Mouse (Mus musculus) heart, embryonic 11.5 days (tissue): ENCODE results near the gene Fntb. TPM values are rescaled to one million over a fixed set of nuclear protein-coding genes. Genes with fewer than 3 reads are reported as not detected.

Experiments
- ATAC-seq: fragments of 200-750 bp; cut with Nextera tagmentation; replicated peaks from 2 replicates; pipeline ENCODE4 v1.8.0; 2017; ENCODE audit warnings: moderate library complexity; ENCODE audit not compliant: insufficient number of reproducible peaks, low FRiP score, low TSS enrichment
- H3K27ac ChIP-seq: fragments of 300-500 bp; sonication (generic); 2 replicates; pipeline ENCODE4 v1.5.1; 2014; ENCODE audit warnings: mild to moderate bottlenecking, low read depth, low read length
- H3K27me3 ChIP-seq: fragments of 300-500 bp; sonication (generic); 2 replicates; pipeline ENCODE4 v1.6.1; 2014; ENCODE audit warnings: mild to moderate bottlenecking, low read length, mixed read lengths; ENCODE audit not compliant: control insufficient read depth, insufficient read depth
- H3K36me3 ChIP-seq: fragments of 300-500 bp; sonication (generic); 2 replicates; pipeline ENCODE4 v1.6.1; 2014; ENCODE audit warnings: mild to moderate bottlenecking, low read length, moderate library complexity, mixed read lengths; ENCODE audit not compliant: control insufficient read depth, insufficient read depth
- H3K4me1 ChIP-seq: fragments of 300-500 bp; sonication (generic); 2 replicates; pipeline ENCODE4 v1.6.1; 2014; ENCODE audit warnings: low read length; ENCODE audit not compliant: control insufficient read depth, insufficient read depth
- H3K4me2 ChIP-seq: fragments of 300-500 bp; sonication (generic); 2 replicates; pipeline ENCODE4 v1.6.1; 2014; ENCODE audit warnings: mild to moderate bottlenecking, moderate library complexity
- H3K4me3 ChIP-seq: fragments of 300-500 bp; sonication (generic); 2 replicates; pipeline ENCODE4 v1.5.1; 2014; ENCODE audit warnings: low read depth, low read length
- H3K9ac ChIP-seq: fragments of 300-500 bp; sonication (generic); 2 replicates; pipeline ENCODE4 v1.6.1; 2014; ENCODE audit warnings: mild to moderate bottlenecking, low read depth, low read length, moderate library complexity
- H3K9me3 ChIP-seq: fragments of 300-500 bp; sonication (generic); replicated peaks from 2 replicates; pipeline ENCODE4 v1.6.1; 2016; ENCODE audit warnings: low read length; ENCODE audit not compliant: control insufficient read depth
- WGBS: fragments of 180-500 bp; shearing (Covaris S2); extraction: QIAGEN DNeasy Blood & Tissue Kit; methylation state at CpG from one replicate; pipeline ENCODE4 v1.1.7; 2014; ENCODE audit not compliant: insufficient replicate concordance; 5-methylcytosine and 5-hydroxymethylcytosine counted together
- polyA plus RNA-seq: library from polyadenylated mRNA; unstranded; fragments of >200 nt; fragmentation: Nextera tagmentation; extraction: Ambion mirVana; gene quantifications from 2 replicates; pipeline ENCODE4 v1.2.1, GENCODE M21; 2014

Fntb gene
- 30.7 and 34.2 TPM in 2 replicates for polyA plus RNA-seq

- ATAC-seq: peak; percentile 94
- H3K4me2 ChIP-seq: peak within 1 kb of the TSS; percentile 78
- H3K27me3 ChIP-seq: no peaks in the 10 kb centered on the region
- H3K4me3 ChIP-seq: peak within 1 kb of the TSS; percentile 81
- no peaks in the 10 kb centered on the region for H3K36me3 ChIP-seq
- peak within 1 kb of the TSS; percentile 92 for H3K9ac ChIP-seq
- H3K9me3 ChIP-seq: no peaks in the 10 kb centered on the region
- H3K4me1 ChIP-seq: peaks cover 5% of the 10 kb centered on the region; the same call in 1 of the 2 replicates
- peak within 1 kb of the TSS; percentile 79 for H3K27ac ChIP-seq
- under 1% methylated on average over 31 of the region's 31 CpGs for WGBS
These were observed at the start of gene Fntb, which contains the start of gene Churc1 for GRCm38 (mm10) chr12:76765354-76765851. TSS of gene Fntb (plus strand) at chr12:76765589. TSS of gene Churc1 (plus strand) at chr12:76765538.

GRCm38 (mm10) chr12:76718384-76718783 lies 47.0 kb upstream of the Fntb start:
- Histone ChIP-seq H3K27ac (no peak overlapping the region), H3K4me2 (no peak overlapping the region), H3K36me3 (no peaks in the 10 kb centered on the region), H3K9me3 (no peaks in the 10 kb centered on the region), H3K9ac (no peak overlapping the region), H3K4me3 (no peak overlapping the region), H3K27me3 (no peaks in the 10 kb centered on the region), H3K4me1 (0 out of 2 replicates have a peak, but pooled peaks cover 2% of the 10 kb centered on the region)
- ATAC-seq: no peak
- 78% methylated on average over 4 of the region's 4 CpGs for WGBS

GRCm38 (mm10) chr12:76720572-76720971 lies 44.8 kb upstream of the Fntb start:
- no peak overlapping the region for H3K9ac ChIP-seq
- no peak overlapping the region for H3K27ac ChIP-seq
- H3K9me3 ChIP-seq: no peaks in the 10 kb centered on the region
- 0 out of 2 replicates have a peak, but pooled peaks cover 2% of the 10 kb centered on the region for H3K4me1 ChIP-seq
- no peaks in the 10 kb centered on the region for H3K27me3 ChIP-seq
- no peak overlapping the region for H3K4me3 ChIP-seq
- H3K36me3 ChIP-seq: no peaks in the 10 kb centered on the region
- ATAC-seq: no peak
- no peak overlapping the region for H3K4me2 ChIP-seq

GRCm38 (mm10) chr12:76722026-76722425 lies 43.4 kb upstream of the Fntb start:
- H3K27me3 ChIP-seq: no peaks in the 10 kb centered on the region
- H3K9me3 ChIP-seq: no peaks in the 10 kb centered on the region
- no peak overlapping the region for H3K27ac ChIP-seq
- 78% methylated on average over 3 of the region's 3 CpGs for WGBS
- H3K4me1 ChIP-seq: 0 out of 2 replicates have a peak, but pooled peaks cover 2% of the 10 kb centered on the region
- no peak overlapping the region for H3K4me3 ChIP-seq
- no peak for ATAC-seq
- no peak overlapping the region for H3K9ac ChIP-seq
- no peak overlapping the region for H3K4me2 ChIP-seq
- no peaks in the 10 kb centered on the region for H3K36me3 ChIP-seq

GRCm38 (mm10) chr12:76727955-76728354 lies 37.4 kb upstream of the Fntb start:
- H3K9me3 ChIP-seq: no peaks in the 10 kb centered on the region
- no peaks in the 10 kb centered on the region for H3K36me3 ChIP-seq

GRCm38 (mm10) chr12:76750866-76751459 lies 14.4 kb upstream of the Fntb start:
- no peaks in the 10 kb centered on the region; the same call in 1 of the 2 replicates for H3K9me3 ChIP-seq
- no peaks in the 10 kb centered on the region for H3K4me1 ChIP-seq
- no peak overlapping the region for H3K4me2 ChIP-seq
- WGBS: 73% methylated on average over 16 of the region's 16 CpGs
- H3K4me3 ChIP-seq: no peak overlapping the region
- no peaks in the 10 kb centered on the region for H3K36me3 ChIP-seq
- no peak overlapping the region for H3K9ac ChIP-seq
- H3K27ac ChIP-seq: no peak overlapping the region
- H3K27me3 ChIP-seq: no peaks in the 10 kb centered on the region
- no peak for ATAC-seq

More at GRCm38 (mm10) chr12:76727955-76728354, 37.4 kb upstream of the Fntb start:
- Histone ChIP-seq H3K4me3 (no peak overlapping the region), H3K27ac (no peak overlapping the region), H3K27me3 (no peaks in the 10 kb centered on the region), H3K4me1 (no peaks in the 10 kb centered on the region), H3K9ac (no peak overlapping the region), H3K4me2 (no peak overlapping the region)
- ATAC-seq: no peak
- WGBS: 78% methylated on average over 4 of the region's 4 CpGs

- Histone ChIP-seq H3K9me3 (no peaks in the 10 kb centered on the region; the same call in 1 of the 2 replicates), H3K27ac (no peak overlapping the region), H3K4me1 (no peaks in the 10 kb centered on the region), H3K9ac (no peak overlapping the region), H3K4me3 (no peak overlapping the region), H3K36me3 (no peaks in the 10 kb centered on the region), H3K4me2 (no peak overlapping the region), H3K27me3 (no peaks in the 10 kb centered on the region)
- WGBS: 42% methylated on average over 14 of the region's 14 CpGs
- no peak for ATAC-seq
These were observed 12.6 kb upstream of the Fntb start for GRCm38 (mm10) chr12:76752652-76753318.

- no peaks in the 10 kb centered on the region for H3K9me3 ChIP-seq
- no peaks in the 10 kb centered on the region for H3K36me3 ChIP-seq
- peak overlapping the region; percentile 78 for H3K4me2 ChIP-seq
- H3K27ac ChIP-seq: peak overlapping the region; percentile 79
- peaks cover 5% of the 10 kb centered on the region; the same call in 1 of the 2 replicates for H3K4me1 ChIP-seq
- H3K9ac ChIP-seq: peak overlapping the region; percentile 92
- ATAC-seq: no peak
- H3K4me3 ChIP-seq: peak overlapping the region; percentile 81
- no peaks in the 10 kb centered on the region for H3K27me3 ChIP-seq
- WGBS: 31% methylated on average over 20 of the region's 20 CpGs
These were observed 677 bp downstream of the Fntb start for GRCm38 (mm10) chr12:76765901-76766630.
